Mouse (Mus musculus) liver, embryonic 14.5 days (tissue): ENCODE results near the gene Ebp. TPM values are rescaled to one million over a fixed set of nuclear protein-coding genes. Genes with fewer than 3 reads are reported as not detected.

ENCODE experiments used
- ATAC-seq: fragments of 200-750 bp; cut with Nextera tagmentation; 2 replicates; pipeline ENCODE4 v1.8.0; 2017; ENCODE audit warnings: moderate number of reproducible peaks, mild to moderate bottlenecking, moderate library complexity; ENCODE audit not compliant: insufficient read depth
- DNase-seq, 3 experiments: peaks; one replicate each; pipeline ENCODE4 v3.0.0-alpha.2; 2012 to 2013; ENCODE audit warnings: low read depth in 3 of 3, low spot score in 3 of 3
- H3K27ac ChIP-seq: fragments of 300-500 bp; sonication (generic); 2 replicates; pipeline ENCODE4 v1.5.1; 2014; ENCODE audit warnings: moderate library complexity, mild to moderate bottlenecking, control low read depth, inconsistent platforms
- H3K27me3 ChIP-seq: fragments of 300-500 bp; sonication (generic); 2 replicates; pipeline ENCODE4 v1.6.1; 2014; ENCODE audit warnings: mild to moderate bottlenecking, low read length, moderate library complexity; ENCODE audit not compliant: control insufficient read depth, insufficient read depth
- H3K36me3 ChIP-seq: fragments of 300-500 bp; sonication (generic); replicated peaks from 2 replicates; pipeline ENCODE4 v1.6.1; 2014; ENCODE audit warnings: low read depth; ENCODE audit not compliant: control insufficient read depth, insufficient read depth
- H3K4me1 ChIP-seq, 2 experiments: fragments of 200-500 bp in 1 of 2; fragments of 300-500 bp in 1 of 2; sonication (generic) in 1 of 2; replicated peaks; 2 replicates each; pipeline ENCODE4 v1.6.1; 2012 to 2014; ENCODE audit warnings: antibody characterized with exemption in 1 of 2, inconsistent platforms in 1 of 2, low read length in 1 of 2; ENCODE audit not compliant: control insufficient read depth in 2 of 2, insufficient read depth in 2 of 2
- H3K4me2 ChIP-seq: fragments of 300-500 bp; sonication (generic); 2 replicates; pipeline ENCODE4 v1.6.1; 2014; ENCODE audit warnings: low read depth, mild to moderate bottlenecking, control low read depth, moderate library complexity
- H3K4me3 ChIP-seq, 2 experiments: fragments of 200-500 bp in 1 of 2; fragments of 300-500 bp in 1 of 2; sonication (generic) in 1 of 2; 2 replicates each; pipeline ENCODE4 v1.5.1; 2012 to 2014; ENCODE audit warnings: low read depth in 2 of 2, low read length in 2 of 2, mild to moderate bottlenecking in 2 of 2, control low read depth in 1 of 2, inconsistent platforms in 1 of 2, moderate library complexity in 1 of 2; ENCODE audit not compliant: insufficient read depth in 1 of 2
- H3K9ac ChIP-seq: fragments of 300-500 bp; sonication (generic); replicated peaks from 2 replicates; pipeline ENCODE4 v1.6.1; 2014; ENCODE audit warnings: mild to moderate bottlenecking, control low read depth, moderate library complexity
- H3K9me3 ChIP-seq: fragments of 300-500 bp; sonication (generic); 2 replicates; pipeline ENCODE4 v1.6.1; 2016; ENCODE audit warnings: low read length, mixed read lengths; ENCODE audit not compliant: control insufficient read depth
- CTCF ChIP-seq: IDR thresholded peaks from 2 replicates; pipeline ENCODE4 v1.5.1; 2016; ENCODE audit warnings: antibody characterized with exemption, low read depth, control low read depth
- EP300 ChIP-seq: IDR thresholded peaks from 2 replicates; pipeline ENCODE4 v1.6.1; 2016; ENCODE audit warnings: antibody characterized with exemption, low read depth
- WGBS: fragments of 180-500 bp; shearing (Covaris S2); extraction: QIAGEN DNeasy Blood & Tissue Kit; methylation state at CpG from one replicate; pipeline ENCODE4 v1.1.7; 2014; ENCODE audit not compliant: insufficient replicate concordance; 5-methylcytosine and 5-hydroxymethylcytosine counted together
- polyA plus RNA-seq, 2 experiments: library from polyadenylated mRNA; depleted of rRNA in 1 of 2; stranded (reverse) in 1 of 2; unstranded in 1 of 2; fragments of >200 nt; fragmentation: Nextera tagmentation in 1 of 2; extraction: Ambion mirVana in 1 of 2; gene quantifications; 2 replicates each; pipeline versions ENCODE4 v1.2.1 to v1.2.3; 2012 to 2014

Gene Ebp
- polyA plus RNA-seq, 2 experiments, result 29.3 to 69.6 TPM

DNA sequence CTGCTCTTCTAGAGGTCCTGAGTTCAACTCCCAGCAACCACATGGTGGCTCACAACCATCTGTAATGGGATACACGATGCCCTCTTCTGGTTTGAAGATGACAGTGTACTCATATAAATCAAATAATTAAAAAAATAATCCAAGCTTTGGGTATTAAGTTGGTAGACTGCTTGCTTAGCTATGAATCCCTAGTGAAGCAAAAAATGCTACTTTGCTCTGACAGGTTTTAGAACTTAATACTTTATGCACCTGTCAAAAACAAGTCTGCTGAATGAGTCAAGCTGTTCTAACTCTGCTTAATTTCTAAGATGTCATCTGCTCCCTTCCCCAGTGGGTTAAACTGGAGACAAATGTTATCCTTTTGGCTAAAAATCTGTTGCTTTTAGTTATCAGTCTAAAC lies 53.8 kb downstream of the Ebp start:
- Histone ChIP-seq H3K9ac (no peak overlapping the region), H3K36me3 (peaks cover 57% of the 10 kb centered on the region), H3K4me2 (no peak overlapping the region), H3K27ac (no peak overlapping the region), H3K4me3 (no peak overlapping the region), H3K4me1 (peaks cover 0 to 6% of the 10 kb centered on the region in 2 experiments; a peak in 2 of 4 replicates), H3K27me3 (no peaks in the 10 kb centered on the region), H3K9me3 (no peaks in the 10 kb centered on the region)
- 50% methylated on average over 1 of the region's 1 CpGs for WGBS
- no peak for ATAC-seq
- TF ChIP-seq CTCF (no peak; the same call in 1 of the 2 replicates), EP300 (no peak)
- DNase-seq, result no peak

DNA sequence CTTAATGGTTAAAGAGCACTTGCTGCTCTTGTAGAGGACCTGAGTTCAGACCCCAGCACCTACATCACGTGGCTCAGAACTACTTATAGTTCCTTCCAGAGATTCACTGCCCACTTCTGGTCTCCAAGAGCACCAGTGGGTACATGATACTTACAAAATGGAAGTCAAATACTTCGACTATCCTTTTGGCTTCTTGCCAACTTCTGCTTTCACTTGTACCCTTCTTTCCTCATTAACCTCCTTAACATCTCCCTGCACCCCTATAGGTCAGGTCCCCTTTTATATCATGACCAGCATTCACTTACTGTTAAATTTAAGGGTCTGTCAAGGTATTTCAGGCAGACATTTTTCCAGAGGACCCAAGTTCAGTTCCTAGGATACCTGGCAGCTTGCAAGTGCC lies 57.4 kb downstream of the Ebp start:
- H3K4me1 ChIP-seq, result peaks cover 2 to 5% of the 10 kb centered on the region in 2 experiments; a peak in 2 of 4 replicates
- no peaks in the 10 kb centered on the region for H3K9me3 ChIP-seq
- TF ChIP-seq EP300, result no peak
- no peak for TF ChIP-seq CTCF
- no peaks in the 10 kb centered on the region for H3K27me3 ChIP-seq
- H3K36me3 ChIP-seq, result peaks cover 27% of the 10 kb centered on the region
- H3K4me2 ChIP-seq, result no peak overlapping the region
- H3K27ac ChIP-seq, result no peak overlapping the region
- H3K4me3 ChIP-seq, result no peak overlapping the region
- ATAC-seq (no peak), DNase-seq (no peak)
- H3K9ac ChIP-seq, result no peak overlapping the region
- WGBS, result 37% methylated on average over 2 of the region's 2 CpGs

Other genes starting within 250 kb of the Ebp start
- 10.8 and 11.9 TPM in 2 replicates for gene Hdac6, start 245.6 kb downstream of the Ebp start, polyA plus RNA-seq (2012; rRNA removed)
- 7.9 and 8.8 TPM in 2 replicates for gene Hdac6, start 245.6 kb downstream of the Ebp start, polyA plus RNA-seq (2014; fragmentation: Nextera tagmentation; extraction: Ambion mirVana)
- 112 and 113 TPM in 2 replicates for gene Gata1, start 215.4 kb downstream of the Ebp start, polyA plus RNA-seq (2012; rRNA removed)
- 105 and 126 TPM in 2 replicates for gene Gata1, start 215.4 kb downstream of the Ebp start, polyA plus RNA-seq (2014; fragmentation: Nextera tagmentation; extraction: Ambion mirVana)
- gene Glod5, start 175.0 kb downstream of the Ebp start, polyA plus RNA-seq (2012; rRNA removed), result not detected in 2 replicates
- gene Glod5, start 175.0 kb downstream of the Ebp start, polyA plus RNA-seq (2014; fragmentation: Nextera tagmentation; extraction: Ambion mirVana), result not detected in 2 replicates
- 24.6 and 31.3 TPM in 2 replicates for gene Suv39h1, start 118.8 kb downstream of the Ebp start, polyA plus RNA-seq (2012; rRNA removed)
- gene Suv39h1, start 118.8 kb downstream of the Ebp start, polyA plus RNA-seq (2014; fragmentation: Nextera tagmentation; extraction: Ambion mirVana), result 28.4 and 34.8 TPM in 2 replicates
- gene Was, start 103.0 kb downstream of the Ebp start, polyA plus RNA-seq (2012; rRNA removed), result 8.2 and 10.0 TPM in 2 replicates
- 2.7 and 3.5 TPM in 2 replicates for gene Was, start 103.0 kb downstream of the Ebp start, polyA plus RNA-seq (2014; fragmentation: Nextera tagmentation; extraction: Ambion mirVana)
- 14.3 and 14.5 TPM in 2 replicates for gene Wdr13, start 60.6 kb downstream of the Ebp start, polyA plus RNA-seq (2012; rRNA removed)
- gene Wdr13, start 60.6 kb downstream of the Ebp start, polyA plus RNA-seq (2014; fragmentation: Nextera tagmentation; extraction: Ambion mirVana), result 3.7 and 4.4 TPM in 2 replicates
- gene Rbm3, start 47.6 kb downstream of the Ebp start, polyA plus RNA-seq (2012; rRNA removed), result 135 and 224 TPM in 2 replicates
- 317 and 352 TPM in 2 replicates for gene Rbm3, start 47.6 kb downstream of the Ebp start, polyA plus RNA-seq (2014; fragmentation: Nextera tagmentation; extraction: Ambion mirVana)
- gene Tbc1d25, start 17.3 kb downstream of the Ebp start, polyA plus RNA-seq (2012; rRNA removed), result 5.4 TPM in 2 replicates
- gene Tbc1d25, start 17.3 kb downstream of the Ebp start, polyA plus RNA-seq (2014; fragmentation: Nextera tagmentation; extraction: Ambion mirVana), result 4.2 and 4.9 TPM in 2 replicates
- gene Porcn, start 13.0 kb upstream of the Ebp start, polyA plus RNA-seq (2012; rRNA removed), result 1.2 and 1.3 TPM in 2 replicates
- gene Porcn, start 13.0 kb upstream of the Ebp start, polyA plus RNA-seq (2014; fragmentation: Nextera tagmentation; extraction: Ambion mirVana), result 0.53 and 0.86 TPM in 2 replicates
- gene Ftsj1, start 58.9 kb upstream of the Ebp start, polyA plus RNA-seq (2012; rRNA removed), result 23.9 and 27.1 TPM in 2 replicates
- gene Ftsj1, start 58.9 kb upstream of the Ebp start, polyA plus RNA-seq (2014; fragmentation: Nextera tagmentation; extraction: Ambion mirVana), result 35.2 and 37.5 TPM in 2 replicates
- 45.7 and 54.8 TPM in 2 replicates for gene Slc38a5, start 77.6 kb upstream of the Ebp start, polyA plus RNA-seq (2012; rRNA removed)
- 73.4 and 84.8 TPM in 2 replicates for gene Slc38a5, start 77.6 kb upstream of the Ebp start, polyA plus RNA-seq (2014; fragmentation: Nextera tagmentation; extraction: Ambion mirVana)
- not detected in 2 replicates for gene Ssxb10, start 133.9 kb upstream of the Ebp start, polyA plus RNA-seq (2012; rRNA removed)
- gene Ssxb10, start 133.9 kb upstream of the Ebp start, polyA plus RNA-seq (2014; fragmentation: Nextera tagmentation; extraction: Ambion mirVana), result not detected in 2 replicates
- gene Ssxb9, start 173.5 kb upstream of the Ebp start, polyA plus RNA-seq (2012; rRNA removed), result not detected in 2 replicates
- gene Ssxb9, start 173.5 kb upstream of the Ebp start, polyA plus RNA-seq (2014; fragmentation: Nextera tagmentation; extraction: Ambion mirVana), result not detected in 2 replicates
- gene Ssxb1, start 219.8 kb upstream of the Ebp start, polyA plus RNA-seq (2012; rRNA removed), result not detected in 2 replicates
- not detected in 2 replicates for gene Ssxb1, start 219.8 kb upstream of the Ebp start, polyA plus RNA-seq (2014; fragmentation: Nextera tagmentation; extraction: Ambion mirVana)